Mouse (Mus musculus): Measurements from ENCODE around the gene Krt71. TPM values are rescaled to one million over a fixed set of nuclear protein-coding genes. Genes with fewer than 3 reads are reported as not detected.

Krt71 gene
- not detected in 2 replicates for polyA plus RNA-seq (2015; fragmentation: Nextera tagmentation; extraction: Ambion mirVana)

DNA sequence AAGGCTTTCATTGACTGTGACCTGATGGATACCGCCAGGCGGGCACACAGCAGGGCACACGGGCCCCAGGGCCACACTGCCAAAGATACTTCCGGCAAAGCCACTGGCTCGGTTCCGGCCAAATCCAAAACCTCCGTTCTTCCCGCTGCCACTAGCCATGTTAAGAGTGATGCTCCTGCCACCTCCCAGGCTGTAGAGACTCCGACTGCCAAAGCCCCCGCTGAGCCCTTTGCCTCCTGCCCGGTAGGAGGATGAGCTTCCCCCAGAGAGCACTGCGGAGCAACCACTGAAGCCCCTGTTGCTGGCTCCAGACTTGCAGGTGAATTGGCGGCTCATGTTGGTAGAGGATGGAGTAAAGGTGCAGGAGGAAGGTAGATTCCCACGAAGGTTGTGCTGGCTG is at the start of gene Krt71:
TSS of gene Krt71 (minus strand) at position 399 of the 400 bp plus-strand sequence.
- H3K4me1 ChIP-seq = no peaks in the 10 kb centered on the region
- H3K36me3 ChIP-seq = no peaks in the 10 kb centered on the region
- H3K9me3 ChIP-seq = no peaks in the 10 kb centered on the region
- no peak within 1 kb of the TSS for H3K4me3 ChIP-seq (replicated peaks)
- H3K27ac ChIP-seq = no peak within 1 kb of the TSS
- no peak for ATAC-seq (ENCODE audit: insufficient read depth, low FRiP score, low read depth)
- no peak within 1 kb of the TSS for H3K9ac ChIP-seq
- no peaks in the 10 kb centered on the region for H3K27me3 ChIP-seq (replicated peaks)
- H3K4me2 ChIP-seq = no peak within 1 kb of the TSS
- WGBS = 51% methylated on average over 14 of the region's 14 CpGs

DNA sequence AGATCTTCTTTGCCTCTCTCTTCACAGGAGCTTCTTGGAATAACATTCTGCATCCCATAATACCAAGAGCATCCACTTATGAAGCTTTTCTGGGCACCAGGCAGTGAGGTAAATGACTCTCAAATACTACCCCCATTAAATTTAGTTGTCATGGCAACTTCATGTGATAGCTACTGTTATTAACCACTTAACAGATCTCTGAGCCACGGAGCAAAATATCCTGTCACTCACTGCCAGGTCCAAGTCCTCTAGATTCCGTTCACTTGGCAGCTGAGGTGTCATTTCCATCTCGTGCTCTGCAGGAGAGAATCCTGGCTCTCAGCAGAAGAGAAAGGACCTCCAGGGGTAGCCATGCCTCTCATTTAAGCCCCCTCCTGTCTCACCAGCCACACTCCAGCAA is 48.0 kb upstream of the Krt71 start:
- Histone ChIP-seq H3K27ac (no peak overlapping the region), H3K9me3 (no peaks in the 10 kb centered on the region), H3K4me3 (replicated peaks) (no peak overlapping the region), H3K36me3 (no peaks in the 10 kb centered on the region), H3K4me1 (no peaks in the 10 kb centered on the region), H3K9ac (no peak overlapping the region), H3K27me3 (replicated peaks) (no peaks in the 10 kb centered on the region), H3K4me2 (no peak overlapping the region)
- ATAC-seq (ENCODE audit: insufficient read depth, low FRiP score, low read depth) = no peak
- 9% methylated on average over 3 of the region's 3 CpGs for WGBS

DNA sequence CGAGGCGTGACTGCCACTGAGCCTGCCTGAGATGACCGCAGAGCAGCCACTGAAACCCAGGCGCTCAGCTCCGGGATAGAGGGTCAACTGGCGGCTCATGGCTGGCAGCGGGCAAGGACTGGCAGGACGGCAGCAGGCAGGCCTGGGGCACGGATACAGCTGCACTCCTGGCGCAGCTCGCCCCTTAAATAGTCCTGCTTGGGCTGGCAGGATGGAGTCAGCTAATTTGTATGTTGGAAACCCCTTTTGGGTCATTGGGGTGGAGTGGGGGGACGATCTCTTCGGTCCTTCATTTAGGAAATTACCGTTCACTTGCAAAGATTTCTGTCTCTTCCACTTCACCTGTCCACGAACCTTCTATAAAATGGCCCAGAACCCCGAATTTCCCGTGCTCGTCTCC is 43.5 kb upstream of the Krt71 start, which contains the start of gene Krt72:
TSS of gene Krt72 (minus strand) at position 101 of the 400 bp plus-strand sequence.
- no peak within 1 kb of the TSS for H3K4me2 ChIP-seq
- no peaks in the 10 kb centered on the region for H3K9me3 ChIP-seq
- no peaks in the 10 kb centered on the region for H3K36me3 ChIP-seq
- no peak within 1 kb of the TSS for H3K4me3 ChIP-seq (replicated peaks)
- H3K27ac ChIP-seq = no peak within 1 kb of the TSS
- H3K4me1 ChIP-seq = no peaks in the 10 kb centered on the region
- H3K9ac ChIP-seq = no peak within 1 kb of the TSS
- no peak for ATAC-seq (ENCODE audit: insufficient read depth, low FRiP score, low read depth)
- 87% methylated on average over 18 of the region's 18 CpGs for WGBS
- H3K27me3 ChIP-seq (replicated peaks) = no peaks in the 10 kb centered on the region

DNA sequence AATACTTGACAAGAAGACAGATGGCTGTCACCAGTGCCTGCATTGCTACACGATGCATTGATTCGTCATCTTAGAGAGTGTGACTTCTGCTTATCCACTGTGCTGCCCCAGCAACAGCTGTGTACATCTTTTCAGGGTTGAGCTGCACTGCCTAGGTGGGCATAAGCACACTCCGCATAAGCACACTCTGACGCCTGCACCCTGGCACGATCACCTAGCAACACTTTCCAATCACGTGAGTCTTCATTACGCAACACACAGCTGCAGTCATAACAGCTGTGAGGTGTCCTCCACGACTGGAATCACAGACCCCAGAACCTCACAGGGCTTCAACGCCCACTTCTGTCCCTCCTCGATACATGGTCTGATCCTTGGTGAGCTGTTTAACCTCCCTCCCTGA is 30.5 kb upstream of the Krt71 start:
- no peaks in the 10 kb centered on the region for H3K9me3 ChIP-seq
- no peaks in the 10 kb centered on the region for H3K27me3 ChIP-seq (replicated peaks)
- H3K9ac ChIP-seq = no peak overlapping the region
- H3K4me2 ChIP-seq = no peak overlapping the region
- H3K36me3 ChIP-seq = no peaks in the 10 kb centered on the region
- no peaks in the 10 kb centered on the region for H3K4me1 ChIP-seq
- no peak overlapping the region for H3K27ac ChIP-seq
- ATAC-seq (ENCODE audit: insufficient read depth, low FRiP score, low read depth) = peak; percentile 34; the same call in 1 of the 2 replicates
- no peak overlapping the region for H3K4me3 ChIP-seq (replicated peaks)
- 66% methylated on average over 10 of the region's 10 CpGs for WGBS

DNA sequence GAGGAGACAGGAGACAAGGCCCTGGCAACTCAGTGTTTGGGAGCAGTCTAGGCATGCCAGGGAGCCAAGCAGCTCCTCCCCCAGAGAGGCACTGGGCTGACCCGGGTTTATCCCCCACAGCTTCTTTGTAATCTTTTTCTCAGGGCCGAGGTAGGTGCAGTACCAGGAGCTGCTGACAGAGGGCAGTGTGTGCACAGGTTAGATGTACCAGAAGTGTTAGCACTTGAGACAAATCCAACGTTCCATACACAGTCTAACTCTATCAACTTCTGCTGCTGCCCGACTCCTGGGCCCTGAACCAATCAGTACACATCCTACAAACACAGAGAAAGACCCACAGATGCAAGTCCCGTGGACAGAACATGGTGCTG is 29.8 kb upstream of the Krt71 start:
- Histone ChIP-seq H3K4me3 (replicated peaks) (no peak overlapping the region), H3K27ac (0 out of 2 replicates have a peak overlapping the region, but pooled peaks have one; percentile 48), H3K4me1 (no peaks in the 10 kb centered on the region), H3K4me2 (no peak overlapping the region), H3K27me3 (replicated peaks) (no peaks in the 10 kb centered on the region), H3K9me3 (no peaks in the 10 kb centered on the region), H3K36me3 (no peaks in the 10 kb centered on the region), H3K9ac (no peak overlapping the region)
- WGBS = 2% methylated on average over 5 of the region's 5 CpGs
- ATAC-seq (ENCODE audit: insufficient read depth, low FRiP score, low read depth) = 0 out of 2 replicates have a peak, but pooled peaks have one; percentile 25

DNA sequence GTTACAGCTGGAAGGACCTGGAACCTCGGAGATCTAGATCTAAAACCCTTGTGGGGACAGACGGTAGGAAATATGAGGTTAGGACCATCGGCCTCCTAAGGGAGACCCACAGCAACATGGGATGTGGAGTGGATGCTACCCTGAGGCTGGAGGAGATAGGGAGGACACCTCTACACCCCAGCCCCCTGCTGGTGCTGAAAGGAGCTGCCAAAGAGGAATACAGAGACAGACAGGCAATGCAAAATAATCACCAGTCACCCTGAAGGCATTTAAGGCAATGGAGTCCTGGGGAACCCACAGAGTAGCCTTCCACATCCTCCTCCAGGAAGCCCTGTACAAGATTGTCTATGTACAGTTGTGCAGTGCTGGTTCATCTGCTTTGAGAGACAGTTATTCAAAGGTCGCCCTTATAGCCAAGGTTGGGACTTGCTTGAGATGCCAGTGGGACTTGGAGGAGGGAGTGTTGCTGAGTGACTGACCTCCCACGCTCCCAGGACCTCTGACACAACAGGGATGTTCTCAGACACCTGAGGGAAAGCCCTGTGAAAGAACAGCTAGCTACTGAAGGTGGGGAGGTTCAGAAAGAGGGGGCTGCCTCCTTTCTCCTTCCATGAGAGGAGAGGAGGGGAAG is 29.3 kb upstream of the Krt71 start:
- WGBS = 61% methylated on average over 5 of the region's 5 CpGs
- ATAC-seq (ENCODE audit: insufficient read depth, low FRiP score, low read depth) = no peak
- no peaks in the 10 kb centered on the region for H3K9me3 ChIP-seq
- H3K36me3 ChIP-seq = no peaks in the 10 kb centered on the region
- no peak overlapping the region for H3K4me3 ChIP-seq (replicated peaks)
- H3K27ac ChIP-seq = peak overlapping the region; percentile 48; the same call in 1 of the 2 replicates
- no peaks in the 10 kb centered on the region for H3K4me1 ChIP-seq
- H3K4me2 ChIP-seq = no peak overlapping the region
- H3K9ac ChIP-seq = no peak overlapping the region
- H3K27me3 ChIP-seq (replicated peaks) = no peaks in the 10 kb centered on the region

DNA sequence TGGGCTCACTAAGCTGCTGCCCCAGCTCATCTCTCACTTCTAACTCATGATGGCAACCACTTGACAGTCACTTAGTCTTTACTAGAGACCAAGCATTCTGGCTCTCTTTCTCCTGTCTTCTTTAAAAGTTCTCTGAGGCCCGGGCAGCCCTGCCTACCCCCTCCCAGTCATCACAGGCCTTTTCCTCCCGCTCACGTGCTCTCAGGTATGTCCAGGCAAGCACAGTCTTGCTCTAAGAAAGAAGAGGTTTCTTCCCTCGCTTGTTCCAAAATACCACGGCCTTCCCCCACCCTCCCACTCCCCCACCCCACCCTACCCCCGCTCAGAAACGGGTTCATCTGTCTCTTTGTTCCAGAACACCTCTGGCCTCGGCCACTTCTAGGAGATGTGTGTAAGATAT is 27.3 kb upstream of the Krt71 start:
- Histone ChIP-seq H3K4me2 (no peak overlapping the region), H3K36me3 (no peaks in the 10 kb centered on the region), H3K27ac (no peak overlapping the region; the same call in 1 of the 2 replicates), H3K4me1 (no peaks in the 10 kb centered on the region), H3K27me3 (replicated peaks) (no peaks in the 10 kb centered on the region), H3K9me3 (no peaks in the 10 kb centered on the region), H3K9ac (no peak overlapping the region), H3K4me3 (replicated peaks) (no peak overlapping the region)
- no peak for ATAC-seq (ENCODE audit: insufficient read depth, low FRiP score, low read depth)
- WGBS = 27% methylated on average over 8 of the region's 8 CpGs

DNA sequence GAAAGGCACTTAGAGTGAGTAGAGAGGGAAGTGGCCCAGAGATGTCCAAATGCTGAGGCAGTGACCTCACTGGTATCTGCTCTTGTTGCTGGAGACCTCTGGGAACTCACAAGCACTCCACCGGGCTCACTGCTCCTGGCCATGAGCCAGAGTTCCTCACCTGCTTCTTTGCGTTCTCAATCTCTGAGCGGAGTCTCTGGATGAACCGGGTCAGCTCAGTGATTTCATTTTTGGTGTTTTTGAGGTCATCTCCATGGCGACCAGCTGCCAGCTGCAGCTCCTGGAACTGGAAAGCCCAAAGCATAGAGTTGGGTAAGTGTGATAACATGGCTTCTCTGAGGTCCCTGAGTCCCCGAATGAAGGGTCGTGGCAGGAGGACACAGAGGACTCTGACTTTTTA is 5.1 kb downstream of the Krt71 start:
- no peak for ATAC-seq (ENCODE audit: insufficient read depth, low FRiP score, low read depth)
- Histone ChIP-seq H3K36me3 (no peaks in the 10 kb centered on the region), H3K9ac (no peak overlapping the region), H3K4me2 (no peak overlapping the region), H3K27me3 (replicated peaks) (no peaks in the 10 kb centered on the region), H3K4me3 (replicated peaks) (no peak overlapping the region), H3K27ac (no peak overlapping the region), H3K9me3 (no peaks in the 10 kb centered on the region), H3K4me1 (no peaks in the 10 kb centered on the region)
- 54% methylated on average over 7 of the region's 7 CpGs for WGBS

DNA sequence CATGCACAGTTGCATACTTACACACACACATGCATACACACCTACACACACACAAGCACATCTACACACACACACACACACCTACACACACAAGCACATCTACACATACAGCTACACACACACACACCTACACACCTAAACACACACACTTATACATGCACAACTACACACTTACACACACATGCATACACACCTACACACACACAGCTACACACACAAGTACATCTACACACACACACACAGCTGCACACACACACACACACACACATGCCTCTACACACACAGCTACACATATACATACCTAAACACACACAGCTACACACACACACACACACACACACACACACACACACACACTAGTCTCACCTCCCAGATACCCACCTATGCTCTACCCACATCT is 12.3 kb downstream of the Krt71 start:
- Histone ChIP-seq H3K36me3 (no peaks in the 10 kb centered on the region), H3K4me3 (replicated peaks) (no peak overlapping the region), H3K9me3 (no peaks in the 10 kb centered on the region), H3K4me1 (no peaks in the 10 kb centered on the region), H3K27me3 (replicated peaks) (no peaks in the 10 kb centered on the region), H3K27ac (no peak overlapping the region), H3K4me2 (no peak overlapping the region), H3K9ac (no peak overlapping the region)
- ATAC-seq (ENCODE audit: insufficient read depth, low FRiP score, low read depth) = no peak

DNA sequence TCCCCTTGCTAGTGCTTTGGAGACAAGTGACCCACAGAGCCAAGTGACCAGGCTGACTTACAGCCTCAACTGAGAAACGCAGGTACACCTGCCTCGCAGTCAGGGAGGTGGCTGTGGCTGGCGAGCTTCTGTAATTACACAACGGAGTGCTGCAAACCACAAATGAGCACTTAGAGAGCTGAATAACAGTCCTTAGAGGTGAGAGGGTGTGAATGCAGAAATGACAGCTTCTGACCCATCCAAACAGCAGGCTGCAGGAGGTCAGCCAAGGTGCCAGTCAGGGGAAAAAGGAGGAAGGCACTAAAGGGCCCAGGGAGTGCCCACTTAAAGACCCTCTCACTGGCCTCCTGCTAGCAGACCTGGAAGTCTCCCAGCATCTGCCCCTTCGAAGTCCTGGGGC is 18.2 kb downstream of the Krt71 start:
- ATAC-seq (ENCODE audit: insufficient read depth, low FRiP score, low read depth) = no peak
- 45% methylated on average over 5 of the region's 5 CpGs for WGBS

DNA sequence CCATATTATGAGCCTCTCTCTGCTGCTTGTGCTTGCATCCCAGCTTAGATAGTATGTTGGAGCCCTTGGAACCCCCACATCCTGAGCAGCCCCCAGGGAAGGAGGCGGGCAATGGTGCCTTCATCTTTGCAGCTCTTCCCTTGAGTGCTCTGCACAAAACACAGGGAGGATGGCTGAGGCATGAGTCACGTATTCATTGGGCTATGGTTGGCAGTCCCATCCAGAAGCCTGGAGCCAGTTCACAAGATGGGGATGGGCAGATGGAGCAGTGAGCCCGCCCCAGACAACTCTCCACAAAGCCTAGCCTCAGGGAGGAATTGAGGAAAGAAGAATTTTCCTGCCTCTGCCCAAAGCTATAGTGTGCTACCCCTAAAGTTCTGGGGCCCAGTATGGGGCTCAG is 27.1 kb downstream of the Krt71 start:
- Histone ChIP-seq H3K36me3 (no peaks in the 10 kb centered on the region), H3K9ac (no peak overlapping the region), H3K4me3 (replicated peaks) (no peak overlapping the region), H3K27me3 (replicated peaks) (no peaks in the 10 kb centered on the region), H3K4me2 (no peak overlapping the region), H3K4me1 (peaks cover 3% of the 10 kb centered on the region; the same call in 1 of the 2 replicates), H3K27ac (no peak overlapping the region), H3K9me3 (no peaks in the 10 kb centered on the region)
- ATAC-seq (ENCODE audit: insufficient read depth, low FRiP score, low read depth) = no peak
- WGBS = 69% methylated on average over 3 of the region's 3 CpGs

More for the DNA sequence above, 18.2 kb downstream of the Krt71 start:
- Histone ChIP-seq H3K4me2 (no peak overlapping the region), H3K27me3 (replicated peaks) (no peaks in the 10 kb centered on the region), H3K4me1 (no peaks in the 10 kb centered on the region), H3K9me3 (no peaks in the 10 kb centered on the region), H3K9ac (no peak overlapping the region), H3K36me3 (no peaks in the 10 kb centered on the region), H3K27ac (no peak overlapping the region), H3K4me3 (replicated peaks) (no peak overlapping the region)

DNA sequence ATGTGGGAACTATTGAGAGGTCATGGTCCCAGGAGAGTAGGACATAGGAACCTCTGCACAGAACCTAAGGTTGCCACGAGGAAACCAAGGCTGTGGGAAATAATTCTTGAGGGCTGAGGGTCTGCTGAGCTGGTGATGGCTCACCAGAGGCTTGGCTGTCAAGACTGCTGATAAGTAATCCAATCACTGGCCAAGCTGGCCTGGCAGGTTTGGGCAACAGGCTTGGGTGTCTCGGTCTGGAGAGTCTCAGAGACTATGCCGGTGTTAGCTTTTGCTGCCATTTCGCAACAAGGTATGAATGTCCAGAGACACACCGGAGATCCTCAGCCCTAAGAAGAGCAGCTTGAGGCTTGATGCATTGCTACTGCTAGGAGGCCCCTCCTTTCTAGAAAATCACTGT is 28.6 kb downstream of the Krt71 start:
- peak overlapping the region; percentile 31; the same call in 1 of the 2 replicates for H3K27ac ChIP-seq
- no peaks in the 10 kb centered on the region for H3K36me3 ChIP-seq
- ATAC-seq (ENCODE audit: insufficient read depth, low FRiP score, low read depth) = no peak
- no peaks in the 10 kb centered on the region for H3K27me3 ChIP-seq (replicated peaks)
- H3K4me1 ChIP-seq = peaks cover 3% of the 10 kb centered on the region; the same call in 1 of the 2 replicates
- no peak overlapping the region for H3K4me2 ChIP-seq
- no peaks in the 10 kb centered on the region for H3K9me3 ChIP-seq
- 57% methylated on average over 5 of the region's 5 CpGs for WGBS
- H3K4me3 ChIP-seq (replicated peaks) = no peak overlapping the region
- H3K9ac ChIP-seq = no peak overlapping the region

DNA sequence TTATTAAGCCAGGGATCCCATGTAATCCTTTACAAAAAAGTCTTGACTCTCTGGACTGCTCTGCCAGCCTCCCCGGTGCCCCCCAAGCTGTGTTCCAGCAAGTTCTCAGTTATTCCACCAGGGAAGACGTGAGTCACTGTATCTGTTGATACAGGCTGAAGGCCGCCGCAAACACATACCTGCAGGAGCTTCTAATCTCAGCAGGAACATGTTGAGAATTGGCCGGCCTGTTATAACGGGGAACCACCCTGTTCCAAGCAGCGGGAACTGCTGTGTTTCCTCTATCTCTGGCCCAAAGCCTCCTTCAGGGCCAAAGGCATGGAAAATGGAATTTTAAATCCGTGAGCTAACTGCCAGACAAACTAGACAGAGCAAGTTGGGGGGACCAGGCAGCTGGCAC is 29.2 kb downstream of the Krt71 start:
- no peaks in the 10 kb centered on the region for H3K27me3 ChIP-seq (replicated peaks)
- ATAC-seq (ENCODE audit: insufficient read depth, low FRiP score, low read depth) = no peak
- peak overlapping the region; percentile 63 for H3K27ac ChIP-seq
- H3K36me3 ChIP-seq = no peaks in the 10 kb centered on the region
- no peaks in the 10 kb centered on the region for H3K9me3 ChIP-seq
- H3K9ac ChIP-seq = no peak overlapping the region
- WGBS = 57% methylated on average over 8 of the region's 8 CpGs
- no peak overlapping the region for H3K4me2 ChIP-seq
- no peak overlapping the region for H3K4me3 ChIP-seq (replicated peaks)
- peaks cover 3% of the 10 kb centered on the region; the same call in 1 of the 2 replicates for H3K4me1 ChIP-seq

Data from stomach, embryonic 15.5 days (tissue).